Mouse (Mus musculus): Measurements from ENCODE around the gene H2al1d. TPM values are rescaled to one million over a fixed set of nuclear protein-coding genes. Genes with fewer than 3 reads are reported as not detected.

H2al1d gene
- not detected for polyA plus RNA-seq (2014; fragmentation: Illumina TruSeq; extraction: RNeasy Lipid Tissue Mini Kit (QIAGEN cat#74804); ENCODE audit: low read depth, low replicate concordance)

DNA sequence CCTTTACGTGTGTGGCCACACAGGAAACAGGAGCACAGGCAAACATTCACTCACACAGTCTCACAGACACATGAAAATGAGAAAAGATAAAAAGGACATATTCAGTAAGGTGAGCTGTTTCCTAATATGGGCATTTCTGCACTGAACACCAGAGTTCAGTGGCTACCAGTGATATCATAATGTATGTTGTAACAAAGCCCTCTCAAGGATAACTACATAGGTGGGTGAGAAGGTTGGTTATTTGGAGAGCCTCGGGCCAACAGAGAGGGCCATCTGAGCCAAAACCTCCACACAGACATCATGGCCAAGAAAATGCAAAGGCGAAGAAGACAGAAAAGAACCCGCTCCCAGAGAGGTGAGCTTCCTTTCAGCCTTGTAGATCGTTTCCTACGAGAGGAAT is at the start of gene H2al1d:
Gene H2al1d (plus strand): TSS at position 301 of the 400 bp plus-strand sequence.

DNA sequence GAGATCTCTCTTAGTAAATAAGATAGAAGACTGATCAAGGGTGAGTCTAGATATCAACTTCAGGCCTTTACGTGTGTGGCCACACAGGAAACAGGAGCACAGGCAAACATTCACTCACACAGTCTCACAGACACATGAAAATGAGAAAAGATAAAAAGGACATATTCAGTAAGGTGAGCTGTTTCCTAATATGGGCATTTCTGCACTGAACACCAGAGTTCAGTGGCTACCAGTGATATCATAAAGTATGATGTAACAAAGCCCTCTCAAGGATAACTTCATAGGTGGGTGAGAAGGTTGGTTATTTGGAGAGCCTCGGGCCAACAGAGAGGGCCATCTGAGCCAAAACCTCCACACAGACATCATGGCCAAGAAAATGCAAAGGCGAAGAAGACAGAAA is 9.7 kb upstream of the H2al1d start, which contains the start of gene H2al1a:
Gene H2al1a (plus strand): TSS at position 301 of the 400 bp plus-strand sequence.

DNA sequence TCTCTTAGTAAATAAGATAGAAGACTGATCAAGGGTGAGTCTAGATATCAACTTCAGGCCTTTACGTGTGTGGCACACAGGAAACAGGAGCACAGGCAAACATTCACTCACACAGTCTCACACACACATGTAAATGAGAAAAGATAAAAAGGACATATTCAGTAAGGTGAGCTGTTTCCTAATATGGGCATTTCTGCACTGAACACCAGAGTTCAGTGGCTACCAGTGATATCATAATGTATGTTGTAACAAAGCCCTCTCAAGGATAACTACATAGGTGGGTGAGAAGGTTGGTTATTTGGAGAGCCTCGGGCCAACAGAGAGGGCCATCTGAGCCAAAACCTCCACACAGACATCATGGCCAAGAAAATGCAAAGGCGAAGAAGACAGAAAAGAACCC is 6.5 kb upstream of the H2al1d start, which contains the start of gene H2al1b:
Gene H2al1b (plus strand): TSS at position 301 of the 400 bp plus-strand sequence.

DNA sequence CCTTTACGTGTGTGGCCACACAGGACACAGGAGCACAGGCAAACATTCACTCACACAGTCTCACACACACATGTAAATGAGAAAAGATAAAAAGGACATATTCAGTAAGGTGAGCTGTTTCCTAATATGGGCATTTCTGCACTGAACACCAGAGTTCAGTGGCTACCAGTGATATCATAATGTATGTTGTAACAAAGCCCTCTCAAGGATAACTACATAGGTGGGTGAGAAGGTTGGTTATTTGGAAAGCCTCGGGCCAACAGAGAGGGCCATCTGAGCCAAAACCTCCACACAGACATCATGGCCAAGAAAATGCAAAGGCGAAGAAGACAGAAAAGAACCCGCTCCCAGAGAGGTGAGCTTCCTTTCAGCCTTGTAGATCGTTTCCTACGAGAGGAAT is 3.3 kb upstream of the H2al1d start, which contains the start of gene H2al1c:
Gene H2al1c (plus strand): TSS at position 301 of the 400 bp plus-strand sequence.

DNA sequence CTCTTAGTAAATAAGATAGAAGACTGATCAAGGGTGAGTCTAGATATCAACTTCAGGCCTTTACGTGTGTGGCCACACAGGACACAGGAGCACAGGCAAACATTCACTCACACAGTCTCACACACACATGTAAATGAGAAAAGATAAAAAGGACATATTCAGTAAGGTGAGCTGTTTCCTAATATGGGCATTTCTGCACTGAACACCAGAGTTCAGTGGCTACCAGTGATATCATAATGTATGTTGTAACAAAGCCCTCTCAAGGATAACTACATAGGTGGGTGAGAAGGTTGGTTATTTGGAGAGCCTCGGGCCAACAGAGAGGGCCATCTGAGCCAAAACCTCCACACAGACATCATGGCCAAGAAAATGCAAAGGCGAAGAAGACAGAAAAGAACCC is 3.0 kb downstream of the H2al1d start, which contains the start of gene H2al1e:
Gene H2al1e (plus strand): TSS at position 301 of the 400 bp plus-strand sequence.

DNA sequence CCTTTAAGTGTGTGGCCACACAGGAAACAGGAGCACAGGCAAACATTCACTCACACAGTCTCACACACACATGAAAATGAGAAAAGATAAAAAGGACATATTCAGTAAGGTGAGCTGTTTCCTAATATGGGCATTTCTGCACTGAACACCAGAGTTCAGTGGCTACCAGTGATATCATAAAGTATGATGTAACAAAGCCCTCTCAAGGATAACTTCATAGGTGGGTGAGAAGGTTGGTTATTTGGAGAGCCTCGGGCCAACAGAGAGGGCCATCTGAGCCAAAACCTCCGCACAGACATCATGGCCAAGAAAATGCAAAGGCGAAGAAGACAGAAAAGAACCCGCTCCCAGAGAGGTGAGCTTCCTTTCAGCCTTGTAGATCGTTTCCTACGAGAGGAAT is 6.2 kb downstream of the H2al1d start, which contains the start of gene H2al1f:
Gene H2al1f (plus strand): TSS at position 301 of the 400 bp plus-strand sequence.

DNA sequence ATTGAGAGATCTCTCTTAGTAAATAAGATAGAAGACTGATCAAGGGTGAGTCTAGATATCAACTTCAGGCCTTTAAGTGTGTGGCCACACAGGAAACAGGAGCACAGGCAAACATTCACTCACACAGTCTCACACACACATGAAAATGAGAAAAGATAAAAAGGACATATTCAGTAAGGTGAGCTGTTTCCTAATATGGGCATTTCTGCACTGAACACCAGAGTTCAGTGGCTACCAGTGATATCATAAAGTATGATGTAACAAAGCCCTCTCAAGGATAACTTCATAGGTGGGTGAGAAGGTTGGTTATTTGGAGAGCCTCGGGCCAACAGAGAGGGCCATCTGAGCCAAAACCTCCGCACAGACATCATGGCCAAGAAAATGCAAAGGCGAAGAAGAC is 9.3 kb downstream of the H2al1d start, which contains the start of gene H2al1g:
Gene H2al1g (plus strand): TSS at position 301 of the 400 bp plus-strand sequence.

DNA sequence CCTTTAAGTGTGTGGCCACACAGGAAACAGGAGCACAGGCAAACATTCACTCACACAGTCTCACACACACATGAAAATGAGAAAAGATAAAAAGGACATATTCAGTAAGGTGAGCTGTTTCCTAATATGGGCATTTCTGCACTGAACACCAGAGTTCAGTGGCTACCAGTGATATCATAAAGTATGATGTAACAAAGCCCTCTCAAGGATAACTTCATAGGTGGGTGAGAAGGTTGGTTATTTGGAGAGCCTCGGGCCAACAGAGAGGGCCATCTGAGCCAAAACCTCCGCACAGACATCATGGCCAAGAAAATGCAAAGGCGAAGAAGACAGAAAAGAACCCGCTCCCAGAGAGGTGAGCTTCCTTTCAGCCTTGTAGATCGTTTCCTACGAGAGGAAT is 12.6 kb downstream of the H2al1d start, which contains the start of gene H2al1h:
Gene H2al1h (plus strand): TSS at position 301 of the 400 bp plus-strand sequence.

DNA sequence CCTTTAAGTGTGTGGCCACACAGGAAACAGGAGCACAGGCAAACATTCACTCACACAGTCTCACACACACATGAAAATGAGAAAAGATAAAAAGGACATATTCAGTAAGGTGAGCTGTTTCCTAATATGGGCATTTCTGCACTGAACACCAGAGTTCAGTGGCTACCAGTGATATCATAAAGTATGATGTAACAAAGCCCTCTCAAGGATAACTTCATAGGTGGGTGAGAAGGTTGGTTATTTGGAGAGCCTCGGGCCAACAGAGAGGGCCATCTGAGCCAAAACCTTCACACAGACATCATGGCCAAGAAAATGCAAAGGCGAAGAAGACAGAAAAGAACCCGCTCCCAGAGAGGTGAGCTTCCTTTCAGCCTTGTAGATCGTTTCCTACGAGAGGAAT is 15.7 kb downstream of the H2al1d start, which contains the start of gene H2al1i:
Gene H2al1i (plus strand): TSS at position 301 of the 400 bp plus-strand sequence.

DNA sequence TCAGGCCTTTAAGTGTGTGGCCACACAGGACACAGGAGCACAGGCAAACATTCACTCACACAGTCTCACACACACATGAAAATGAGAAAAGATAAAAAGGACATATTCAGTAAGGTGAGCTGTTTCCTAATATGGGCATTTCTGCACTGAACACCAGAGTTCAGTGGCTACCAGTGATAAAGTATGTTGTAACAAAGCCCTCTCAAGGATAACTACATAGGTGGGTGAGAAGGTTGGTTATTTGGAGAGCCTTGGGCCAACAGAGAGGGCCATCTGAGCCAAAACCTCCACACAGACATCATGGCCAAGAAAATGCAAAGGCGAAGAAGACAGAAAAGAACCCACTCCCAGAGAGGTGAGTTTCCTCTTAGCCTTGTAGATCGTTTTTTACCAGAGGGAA is 18.9 kb downstream of the H2al1d start, which contains the start of gene H2al1j:
Gene H2al1j (plus strand): TSS at position 301 of the 400 bp plus-strand sequence.

Other genes with a start within 250 kb of the H2al1d start
- gene H2al1a, start 9.6 kb upstream of the H2al1d start, polyA plus RNA-seq (2014; fragmentation: Illumina TruSeq; extraction: RNeasy Lipid Tissue Mini Kit (QIAGEN cat#74804); ENCODE audit: low read depth, low replicate concordance): not detected
- not detected for gene H2al1b, start 6.4 kb upstream of the H2al1d start, polyA plus RNA-seq (2014; fragmentation: Illumina TruSeq; extraction: RNeasy Lipid Tissue Mini Kit (QIAGEN cat#74804); ENCODE audit: low read depth, low replicate concordance)
- not detected for gene H2al1c, start 3.2 kb upstream of the H2al1d start, polyA plus RNA-seq (2014; fragmentation: Illumina TruSeq; extraction: RNeasy Lipid Tissue Mini Kit (QIAGEN cat#74804); ENCODE audit: low read depth, low replicate concordance)
- not detected for gene H2al1e, start 3.1 kb downstream of the H2al1d start, polyA plus RNA-seq (2014; fragmentation: Illumina TruSeq; extraction: RNeasy Lipid Tissue Mini Kit (QIAGEN cat#74804); ENCODE audit: low read depth, low replicate concordance)
- gene H2al1f, start 6.3 kb downstream of the H2al1d start, polyA plus RNA-seq (2014; fragmentation: Illumina TruSeq; extraction: RNeasy Lipid Tissue Mini Kit (QIAGEN cat#74804); ENCODE audit: low read depth, low replicate concordance): not detected
- not detected for gene H2al1g, start 9.4 kb downstream of the H2al1d start, polyA plus RNA-seq (2014; fragmentation: Illumina TruSeq; extraction: RNeasy Lipid Tissue Mini Kit (QIAGEN cat#74804); ENCODE audit: low read depth, low replicate concordance)
- not detected for gene H2al1h, start 12.7 kb downstream of the H2al1d start, polyA plus RNA-seq (2014; fragmentation: Illumina TruSeq; extraction: RNeasy Lipid Tissue Mini Kit (QIAGEN cat#74804); ENCODE audit: low read depth, low replicate concordance)
- not detected for gene H2al1i, start 15.8 kb downstream of the H2al1d start, polyA plus RNA-seq (2014; fragmentation: Illumina TruSeq; extraction: RNeasy Lipid Tissue Mini Kit (QIAGEN cat#74804); ENCODE audit: low read depth, low replicate concordance)
- gene H2al1j, start 19.0 kb downstream of the H2al1d start, polyA plus RNA-seq (2014; fragmentation: Illumina TruSeq; extraction: RNeasy Lipid Tissue Mini Kit (QIAGEN cat#74804); ENCODE audit: low read depth, low replicate concordance): not detected

Measured in sigmoid colon, adult 10 weeks (tissue).